Mouse (Mus musculus) A20 (cell line): Measurements from ENCODE around the gene Zfp94.
"Not testable (repeated sequence)": the region's sequence is repeated elsewhere in the genome, so short reads cannot be mapped to it uniquely, and the experiment has no call there.

Experiments
- DNase-seq: peaks from one replicate; pipeline ENCODE4 v3.0.0-alpha.2; 2011; ENCODE audit warnings: low read depth, low spot score

Zfp94 gene

GRCm38 (mm10) chr7:24278771-24279170 lies 37.7 kb downstream of the Zfp94 start:
- not testable (repeated sequence) for DNase-seq

DNA sequence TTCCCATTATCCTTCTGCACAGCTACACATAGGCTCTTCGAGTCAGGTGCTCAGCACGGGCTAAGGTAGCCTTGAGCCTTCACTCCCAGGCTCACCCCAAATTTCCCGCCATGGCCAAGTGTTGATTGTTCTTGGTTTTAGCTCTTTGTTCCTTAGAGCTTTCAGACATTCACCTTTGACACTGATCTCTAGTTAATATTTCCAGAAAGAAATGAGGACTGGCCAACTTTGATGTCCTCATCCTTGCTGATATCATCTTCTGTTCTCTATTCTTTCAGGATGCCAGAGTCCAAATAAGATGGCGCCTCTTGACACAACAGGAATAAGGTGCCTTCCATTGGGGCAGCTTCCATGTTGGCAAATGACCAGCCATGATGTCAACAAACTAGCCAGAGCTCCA lies 42.0 kb downstream of the Zfp94 start:
- no peak for DNase-seq

DNA sequence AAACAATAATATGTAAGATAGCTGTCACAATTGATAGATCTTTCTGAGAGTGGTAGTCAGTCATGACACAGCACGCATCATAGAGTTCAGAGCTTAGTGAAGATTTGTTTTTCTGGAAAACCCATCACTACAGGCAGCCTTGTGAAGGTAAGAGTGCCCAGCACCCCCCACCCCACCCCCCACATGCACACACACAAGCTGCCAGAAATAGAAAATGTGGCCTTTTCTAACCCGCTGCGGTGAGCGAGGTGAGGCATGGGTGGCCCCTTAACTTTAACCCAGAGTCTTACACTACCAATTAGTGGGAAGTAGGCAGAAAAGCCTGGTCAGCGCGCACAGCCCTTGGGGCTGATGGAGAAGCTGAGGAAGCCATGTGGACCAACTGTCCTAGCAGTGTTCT lies 45.3 kb downstream of the Zfp94 start:
- DNase-seq = no peak

GRCm38 (mm10) chr7:24270288-24270672 lies 46.2 kb downstream of the Zfp94 start, which contains the start of gene Zfp93:
TSS of gene Zfp93 (plus strand) at chr7:24270420.
- DNase-seq = no peak

GRCm38 (mm10) chr7:24269667-24270287 lies 46.7 kb downstream of the Zfp94 start:
- DNase-seq = no peak

GRCm38 (mm10) chr7:24269256-24269655 lies 47.2 kb downstream of the Zfp94 start:
- no peak for DNase-seq

GRCm38 (mm10) chr7:24268176-24269155 lies 48.0 kb downstream of the Zfp94 start:
- no peak for DNase-seq

DNA sequence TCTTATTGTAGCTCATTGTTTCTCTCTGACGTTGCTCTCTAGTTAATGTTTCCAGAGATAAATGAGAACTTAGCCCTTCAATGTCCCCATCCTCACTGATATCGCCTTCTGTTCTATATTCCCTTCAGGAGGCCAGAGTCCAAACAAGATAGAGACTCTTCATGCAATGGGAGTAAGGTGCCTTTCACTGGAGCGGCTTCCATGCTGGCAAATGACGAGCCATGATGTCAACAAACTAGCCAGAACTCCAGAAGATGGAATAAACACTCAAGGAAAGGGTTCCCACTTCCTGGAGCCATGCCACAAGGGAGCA lies 56.5 kb downstream of the Zfp94 start:
- no peak for DNase-seq

DNA sequence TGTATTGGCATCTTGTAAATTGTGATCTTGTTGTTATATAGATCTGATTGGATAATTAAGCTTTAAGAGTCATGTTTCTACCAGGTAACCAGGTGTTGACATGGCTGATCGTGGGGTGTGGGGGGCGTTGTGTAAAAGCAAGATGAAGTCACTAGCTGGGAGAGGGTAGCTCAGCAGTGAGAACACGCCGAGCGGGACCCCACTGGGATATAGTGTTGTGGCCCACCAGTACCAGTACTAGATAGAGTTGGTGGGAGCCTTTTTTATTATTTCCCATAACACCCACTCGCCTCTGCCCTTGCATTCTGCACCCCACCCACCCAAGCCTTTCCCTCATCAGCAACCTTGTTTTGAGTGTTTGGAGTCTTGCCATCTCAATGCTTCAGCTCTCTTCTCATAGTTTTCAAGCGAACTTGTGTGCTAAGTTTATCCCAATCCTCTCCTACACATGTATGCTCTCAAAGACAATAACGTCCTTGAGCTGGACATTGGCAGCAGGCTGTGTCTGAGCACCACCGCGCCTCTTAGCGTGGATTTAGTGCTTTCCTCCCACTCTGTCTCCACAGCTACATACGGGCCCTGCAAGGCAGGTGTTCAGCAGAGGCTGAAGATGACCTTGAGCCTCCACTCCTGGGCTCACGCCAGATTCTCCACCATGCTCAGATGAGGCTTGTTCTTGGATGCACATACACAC lies 57.0 kb downstream of the Zfp94 start:
- no peak for DNase-seq

- no peak for DNase-seq
Observed at GRCm38 (mm10) chr7:24254633-24255474, 61.6 kb downstream of the Zfp94 start, which contains the start of gene Zfp108. TSS of gene Zfp108 (plus strand) at chr7:24254794.

GRCm38 (mm10) chr7:24253779-24254615 lies 62.5 kb downstream of the Zfp94 start:
- no peak for DNase-seq
